Comparison of ENCODE assay signal across 8 mouse cellular contexts in the genomic region with DNA sequence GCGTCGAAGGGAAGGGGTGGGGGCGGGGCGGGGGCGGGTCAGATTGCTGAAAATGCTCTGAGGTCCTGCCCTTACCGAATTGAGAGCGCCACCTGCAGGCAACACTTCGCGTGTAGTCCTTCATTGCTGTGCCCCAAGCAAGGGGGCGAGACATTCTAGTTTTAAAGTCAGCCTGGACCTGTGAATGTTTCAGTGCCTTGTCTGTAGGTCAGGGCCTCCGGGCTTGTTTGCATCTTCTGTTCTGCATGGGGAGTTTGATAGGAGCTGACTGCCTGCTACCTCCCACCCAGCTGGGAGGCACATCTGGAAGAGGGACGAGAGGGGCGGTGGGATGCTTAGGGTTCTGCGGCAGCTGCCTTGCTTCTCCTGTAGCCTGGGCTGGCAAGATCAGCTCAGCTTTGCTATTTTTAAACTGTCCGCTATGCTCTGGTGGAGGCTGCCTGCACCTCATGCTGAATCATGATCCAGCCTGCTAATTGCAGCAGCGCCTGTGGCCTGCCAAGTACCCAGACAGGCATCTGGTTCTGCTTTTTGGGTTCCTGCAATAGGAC. TPM values are rescaled to one million over a fixed set of nuclear protein-coding genes. Genes with fewer than 3 reads are reported as not detected.
DNase-seq lines count a peak whose midpoint lies in the region; ATAC-seq and TF ChIP-seq lines count a peak whose summit lies in the region.

No protein-coding gene starts in this region.

- H3K4me1 ChIP-seq in forebrain, embryonic 13.5 days, result peaks cover 15% of the 10 kb centered on the region
- peaks cover 15% of the 10 kb centered on the region for H3K4me1 ChIP-seq in heart, embryonic 16.5 days (ENCODE audit: control insufficient read depth, insufficient read depth, low read length)
- no peaks in the 10 kb centered on the region for H3K4me1 ChIP-seq in liver, embryonic 11.5 days (replicated peaks; ENCODE audit: control insufficient read depth, insufficient read depth, low read length)
- no peaks in the 10 kb centered on the region for H3K4me1 ChIP-seq in neural tube, embryonic 11.5 days (ENCODE audit: control insufficient read depth, insufficient read depth, low read length)
- no peaks in the 10 kb centered on the region for H3K4me1 ChIP-seq in thymus, adult 2 months (replicated peaks; ENCODE audit: control insufficient read depth, insufficient read depth, low read length)

- ATAC-seq in forebrain, embryonic 13.5 days, result 0 out of 2 replicates have a peak, but pooled peaks have one; percentile 22
- peak; percentile 84 for ATAC-seq in heart, embryonic 16.5 days (replicated peaks; ENCODE audit: extremely low read depth, insufficient read depth, low FRiP score)
- ATAC-seq in liver, embryonic 11.5 days (replicated peaks; ENCODE audit: low FRiP score), result no peak
- no peak for ATAC-seq in neural tube, embryonic 11.5 days (ENCODE audit: insufficient read depth, low FRiP score, low TSS enrichment)

- H3K9me3 ChIP-seq in forebrain, embryonic 13.5 days (replicated peaks), result no peaks in the 10 kb centered on the region
- H3K9me3 ChIP-seq in heart, embryonic 16.5 days (replicated peaks; ENCODE audit: control insufficient read depth, low read length), result no peaks in the 10 kb centered on the region
- no peaks in the 10 kb centered on the region for H3K9me3 ChIP-seq in liver, embryonic 11.5 days (ENCODE audit: control insufficient read depth, low read length)
- no peaks in the 10 kb centered on the region for H3K9me3 ChIP-seq in neural tube, embryonic 11.5 days (ENCODE audit: control insufficient read depth, low read length)

- WGBS in forebrain, embryonic 13.5 days, result 30% methylated on average over 16 of the region's 16 CpGs
- WGBS in heart, embryonic 16.5 days, result 10% methylated on average over 16 of the region's 16 CpGs
- WGBS in liver, embryonic 11.5 days, result 16% methylated on average over 16 of the region's 16 CpGs
- WGBS in neural tube, embryonic 11.5 days, result 28% methylated on average over 16 of the region's 16 CpGs
- 10% methylated on average over 16 of the region's 16 CpGs for WGBS in thymus, adult 2 months

- TF ChIP-seq CTCF in thymus, adult 2 months (IDR thresholded peaks at IDR 0.05; ENCODE audit: borderline replicate concordance, control insufficient read depth, extremely low read depth, insufficient read depth, low read length, poor library complexity), result no peak

- peak; percentile 17 for DNase-seq in CD4-positive helper T cell, adult 2 months (ENCODE audit: low read depth, low spot score)
- DNase-seq in c-Kit-positive CD71-negative TER-119-negative erythroid progenitor cells, embryonic 14.5 days (ENCODE audit: low read depth), result peak; percentile 54
- peak; percentile 77 for DNase-seq in kidney, postnatal 14 days
- peak; percentile 50 for DNase-seq in liver, embryonic 11.5 days (ENCODE audit: low spot score)
- peak; percentile 75 for DNase-seq in neural tube, embryonic 11.5 days (ENCODE audit: low spot score)
- DNase-seq in thymus, adult 2 months, result peak; percentile 66

- H3K36me3 ChIP-seq in forebrain, embryonic 13.5 days (ENCODE audit: poor library complexity, severe bottlenecking), result no peaks in the 10 kb centered on the region
- no peaks in the 10 kb centered on the region for H3K36me3 ChIP-seq in heart, embryonic 16.5 days (ENCODE audit: control insufficient read depth, insufficient read depth)
- H3K36me3 ChIP-seq in liver, embryonic 11.5 days (ENCODE audit: control insufficient read depth, insufficient read depth, low read length), result no peaks in the 10 kb centered on the region
- no peaks in the 10 kb centered on the region for H3K36me3 ChIP-seq in neural tube, embryonic 11.5 days (ENCODE audit: control insufficient read depth, insufficient read depth, low read length)
- no peaks in the 10 kb centered on the region for H3K36me3 ChIP-seq in thymus, adult 2 months (ENCODE audit: control insufficient read depth, insufficient read depth, low read length)

- H3K9ac ChIP-seq in forebrain, embryonic 13.5 days, result no peak overlapping the region
- H3K9ac ChIP-seq in heart, embryonic 16.5 days (ENCODE audit: low read length), result peak overlapping the region; percentile 53; the same call in 1 of the 2 replicates
- H3K9ac ChIP-seq in liver, embryonic 11.5 days (ENCODE audit: low read depth, low read length), result no peak overlapping the region
- H3K9ac ChIP-seq in neural tube, embryonic 11.5 days (ENCODE audit: low read length), result no peak overlapping the region

- TF ChIP-seq POLR2A in thymus, adult 2 months (IDR thresholded peaks at IDR 0.05; ENCODE audit: control insufficient read depth, extremely low read depth, insufficient read depth, low read length, poor library complexity), result no peak

- H3K4me2 ChIP-seq in forebrain, embryonic 13.5 days, result peak overlapping the region; percentile 22; the same call in 1 of the 2 replicates
- H3K4me2 ChIP-seq in heart, embryonic 16.5 days (ENCODE audit: low read depth, low read length), result peak overlapping the region; percentile 58
- H3K4me2 ChIP-seq in liver, embryonic 11.5 days, result no peak overlapping the region
- no peak overlapping the region for H3K4me2 ChIP-seq in neural tube, embryonic 11.5 days (ENCODE audit: low read depth)

- no peak overlapping the region for H3K4me3 ChIP-seq in forebrain, embryonic 13.5 days
- peak overlapping the region; percentile 25; the same call in 1 of the 2 replicates for H3K4me3 ChIP-seq in heart, embryonic 16.5 days (ENCODE audit: low read length)
- H3K4me3 ChIP-seq in liver, embryonic 11.5 days (ENCODE audit: low read depth, low read length), result no peak overlapping the region
- no peak overlapping the region for H3K4me3 ChIP-seq in neural tube, embryonic 11.5 days (ENCODE audit: low read depth, low read length)
- H3K4me3 ChIP-seq in thymus, adult 2 months (ENCODE audit: control insufficient read depth, insufficient read depth, low read length), result no peak overlapping the region

- H3K27ac ChIP-seq in forebrain, embryonic 13.5 days, result no peak overlapping the region
- H3K27ac ChIP-seq in heart, embryonic 16.5 days (ENCODE audit: low read length), result peak overlapping the region; percentile 80
- no peak overlapping the region for H3K27ac ChIP-seq in liver, embryonic 11.5 days (ENCODE audit: low read depth, low read length)
- no peak overlapping the region for H3K27ac ChIP-seq in neural tube, embryonic 11.5 days (ENCODE audit: low read depth, low read length)
- no peak overlapping the region for H3K27ac ChIP-seq in thymus, adult 2 months (ENCODE audit: control insufficient read depth, insufficient read depth, low read length)

- no peaks in the 10 kb centered on the region for H3K27me3 ChIP-seq in forebrain, embryonic 13.5 days
- no peaks in the 10 kb centered on the region for H3K27me3 ChIP-seq in heart, embryonic 16.5 days (ENCODE audit: control insufficient read depth, insufficient read depth, low read length)
- no peaks in the 10 kb centered on the region for H3K27me3 ChIP-seq in liver, embryonic 11.5 days (replicated peaks; ENCODE audit: control insufficient read depth, insufficient read depth, low read length)
- no peaks in the 10 kb centered on the region for H3K27me3 ChIP-seq in neural tube, embryonic 11.5 days (ENCODE audit: control insufficient read depth, insufficient read depth, low read length)
- H3K27me3 ChIP-seq in thymus, adult 2 months (ENCODE audit: control insufficient read depth, insufficient read depth, low read length), result no peaks in the 10 kb centered on the region

RNA-seq across cellular contexts. Expression of a gene that starts 28.9 kb away (rescaled TPM):
- polyA plus RNA-seq in forebrain, embryonic 13.5 days (2015; fragmentation: Nextera tagmentation; extraction: Ambion mirVana), result 22.1 and 25.5 TPM in 2 replicates
- polyA plus RNA-seq in heart, embryonic 16.5 days (2015; fragmentation: Nextera tagmentation; extraction: Ambion mirVana), result 5.3 and 5.6 TPM in 2 replicates
- polyA plus RNA-seq in liver, embryonic 11.5 days (2014; fragmentation: Nextera tagmentation; extraction: Ambion mirVana), result 4.6 TPM in 2 replicates
- polyA plus RNA-seq in neural tube, embryonic 11.5 days (2014; fragmentation: Nextera tagmentation; extraction: Ambion mirVana), result 29.1 and 30.0 TPM in 2 replicates
- polyA plus RNA-seq in thymus, adult 2 months (2012; rRNA removed), result 3.0 and 4.3 TPM in 2 replicates

RNA-seq across cellular contexts. Expression of a gene that starts 43.6 kb away (rescaled TPM):
- polyA plus RNA-seq in forebrain, embryonic 13.5 days (2015; fragmentation: Nextera tagmentation; extraction: Ambion mirVana), result not detected in 2 replicates
- not detected in 2 replicates for polyA plus RNA-seq in heart, embryonic 16.5 days (2015; fragmentation: Nextera tagmentation; extraction: Ambion mirVana)
- polyA plus RNA-seq in liver, embryonic 11.5 days (2014; fragmentation: Nextera tagmentation; extraction: Ambion mirVana), result not detected in 2 replicates
- polyA plus RNA-seq in neural tube, embryonic 11.5 days (2014; fragmentation: Nextera tagmentation; extraction: Ambion mirVana), result not detected in 2 replicates
- 0.08 TPM in 1 of 2 replicates, not detected in the other for polyA plus RNA-seq in thymus, adult 2 months (2012; rRNA removed)

Comparison
In these comparisons a context has a peak if more than half of its experiments do, and no peak if none do; other contexts are left out.
1. DNase-seq: peak in every context shown above with its lines; median percentile 77 in kidney, postnatal 14 days; 75 in neural tube, embryonic 11.5 days; 66 in thymus, adult 2 months; 54 in c-Kit-positive CD71-negative TER-119-negative erythroid progenitor cells, embryonic 14.5 days; 50 in liver, embryonic 11.5 days; 17 in CD4-positive helper T cell, adult 2 months.
2. ATAC-seq: peak in forebrain, embryonic 13.5 days (single experiment) and heart, embryonic 16.5 days (single experiment); none in liver, embryonic 11.5 days (single experiment) and neural tube, embryonic 11.5 days (single experiment).
3. H3K4me2 ChIP-seq: peak in forebrain, embryonic 13.5 days (single experiment) and heart, embryonic 16.5 days (single experiment); none in liver, embryonic 11.5 days (single experiment) and neural tube, embryonic 11.5 days (single experiment).